Mouse (Mus musculus) MEL (cell line): ENCODE results near the gene Samhd1. TPM values are rescaled to one million over a fixed set of nuclear protein-coding genes. Genes with fewer than 3 reads are reported as not detected.

ENCODE experiments used
- DNase-seq: peaks from one replicate; pipeline ENCODE4 v3.0.0; 2011; ENCODE audit warnings: low read depth, low spot score
- H3K27ac ChIP-seq: 2 replicates; pipeline ENCODE4 v1.5.1; 2012; ENCODE audit warnings: low read depth, mild to moderate bottlenecking, control low read depth, low read length, moderate library complexity; ENCODE audit not compliant: control insufficient read depth
- H3K27me3 ChIP-seq, 2 experiments: fragments of 150-350 bp in 1 of 2; sonication (generic) in 1 of 2; 2 replicates each; pipeline ENCODE4 v1.6.1; 2012; ENCODE audit warnings: low read length in 2 of 2, mild to moderate bottlenecking in 2 of 2, improper control_type of control experiment in 1 of 2, moderate library complexity in 1 of 2; ENCODE audit not compliant: insufficient read depth in 2 of 2, control insufficient read depth in 1 of 2
- H3K36me3 ChIP-seq, 2 experiments: 2 replicates each; pipeline ENCODE4 v1.6.1; 2012 to 2014; ENCODE audit warnings: low read length in 2 of 2, improper control_type of control experiment in 1 of 2, inconsistent platforms in 1 of 2, mild to moderate bottlenecking in 1 of 2; ENCODE audit not compliant: insufficient read depth in 2 of 2, control insufficient read depth in 1 of 2
- H3K4me1 ChIP-seq, 2 experiments: fragments of 150-350 bp in 1 of 2; sonication (generic) in 1 of 2; 2 replicates each; pipeline ENCODE4 v1.6.1; 2012; ENCODE audit warnings: low read length in 2 of 2, improper control_type of control experiment in 1 of 2, mild to moderate bottlenecking in 1 of 2; ENCODE audit not compliant: insufficient read depth in 2 of 2, control insufficient read depth in 1 of 2
- H3K4me3 ChIP-seq, 2 experiments: fragments of 150-350 bp in 1 of 2; sonication (generic) in 1 of 2; 2 replicates each; pipeline ENCODE4 v1.5.1; 2012; ENCODE audit warnings: low read depth in 2 of 2, low read length in 2 of 2, mild to moderate bottlenecking in 2 of 2, moderate library complexity in 2 of 2, control low read depth in 1 of 2, improper control_type of control experiment in 1 of 2; ENCODE audit not compliant: control insufficient read depth in 1 of 2, insufficient read depth in 1 of 2
- H3K79me2 ChIP-seq: 2 replicates; pipeline ENCODE4 v1.6.1; 2012; ENCODE audit warnings: mild to moderate bottlenecking, low read length, moderate library complexity; ENCODE audit not compliant: control insufficient read depth, poor library complexity, insufficient read depth
- H3K9ac ChIP-seq: 2 replicates; pipeline ENCODE4 v1.6.1; 2012; ENCODE audit warnings: low read depth, mild to moderate bottlenecking, control low read depth, low read length, moderate library complexity; ENCODE audit not compliant: control insufficient read depth, poor library complexity, severe bottlenecking
- H3K9me3 ChIP-seq: fragments of 150-350 bp; sonication (generic); replicated peaks from 2 replicates; pipeline ENCODE4 v1.6.1; 2012; ENCODE audit warnings: mild to moderate bottlenecking, low read length, improper control_type of control experiment, moderate library complexity; ENCODE audit not compliant: insufficient read depth
- CHD1 ChIP-seq: IDR thresholded peaks from 2 replicates; pipeline ENCODE4 v1.6.1; 2012; ENCODE audit warnings: low read depth, mild to moderate bottlenecking, inconsistent platforms, low read length, improper control_type of control experiment
- CHD2 ChIP-seq: IDR thresholded peaks from 2 replicates; pipeline ENCODE4 v1.6.1; 2011; ENCODE audit warnings: low read length, improper control_type of control experiment
- E2F4 ChIP-seq: IDR thresholded peaks from 2 replicates; pipeline ENCODE4 v1.6.1; 2011; ENCODE audit warnings: low read depth, low read length, improper control_type of control experiment, borderline replicate concordance
- EP300 ChIP-seq, 2 experiments: IDR thresholded peaks; 2 replicates each; pipeline ENCODE4 v1.6.1; 2011; ENCODE audit warnings: improper control_type of control experiment in 2 of 2, low read length in 2 of 2, low read depth in 1 of 2, mild to moderate bottlenecking in 1 of 2
- HCFC1 ChIP-seq: IDR thresholded peaks from 2 replicates; pipeline ENCODE4 v1.6.1; 2012; ENCODE audit warnings: low read depth, mild to moderate bottlenecking, inconsistent platforms, low read length, improper control_type of control experiment, moderate library complexity
- JUND ChIP-seq: IDR thresholded peaks from 2 replicates; pipeline ENCODE4 v1.6.1; 2011; ENCODE audit warnings: low read depth, mild to moderate bottlenecking, improper control_type of control experiment, low read length
- MAFK ChIP-seq: IDR thresholded peaks from 2 replicates; pipeline ENCODE4 v1.6.1; 2011; ENCODE audit warnings: low read depth, mild to moderate bottlenecking, low read length, improper control_type of control experiment, borderline replicate concordance
- MEF2A ChIP-seq: IDR thresholded peaks from 2 replicates; pipeline ENCODE4 v1.6.1; 2014; ENCODE audit warnings: low read depth, mild to moderate bottlenecking, inconsistent platforms, low read length, improper control_type of control experiment; ENCODE audit not compliant: poor library complexity, insufficient replicate concordance, severe bottlenecking; ENCODE audit errors: extremely low read depth
- MYB ChIP-seq: IDR thresholded peaks from 2 replicates; pipeline ENCODE4 v1.6.1; 2011; ENCODE audit warnings: mild to moderate bottlenecking, low read depth, low read length, improper control_type of control experiment
- POLR2A ChIP-seq, 2 experiments: IDR thresholded peaks; 2 replicates each; pipeline ENCODE4 v1.6.1; 2011 to 2012; ENCODE audit warnings: low read length in 2 of 2, mild to moderate bottlenecking in 2 of 2, control low read depth in 1 of 2, improper control_type of control experiment in 1 of 2, low read depth in 1 of 2, moderate library complexity in 1 of 2; ENCODE audit not compliant: control insufficient read depth in 1 of 2, insufficient read depth in 1 of 2, poor library complexity in 1 of 2
- POLR2AphosphoS2 ChIP-seq: IDR thresholded peaks from 2 replicates; pipeline ENCODE4 v1.6.1; 2011; ENCODE audit warnings: low read length, improper control_type of control experiment
- RAD21 ChIP-seq: IDR thresholded peaks from 2 replicates; pipeline ENCODE4 v1.6.1; 2011; ENCODE audit warnings: mild to moderate bottlenecking, low read depth, low read length, improper control_type of control experiment
- RCOR1 ChIP-seq: IDR thresholded peaks from 2 replicates; pipeline ENCODE4 v1.6.1; 2012; ENCODE audit warnings: low read depth, mild to moderate bottlenecking, inconsistent platforms, low read length, improper control_type of control experiment
- SIN3A ChIP-seq: IDR thresholded peaks from 2 replicates; pipeline ENCODE4 v1.6.1; 2012; ENCODE audit warnings: low read length, improper control_type of control experiment, inconsistent platforms
- SMC3 ChIP-seq: IDR thresholded peaks from 2 replicates; pipeline ENCODE4 v1.6.1; 2011; ENCODE audit warnings: low read depth, low read length, improper control_type of control experiment
- TAL1 ChIP-seq: IDR thresholded peaks from 2 replicates; pipeline ENCODE4 v1.6.1; 2012; ENCODE audit warnings: mild to moderate bottlenecking, inconsistent platforms, low read length, moderate library complexity, mixed read lengths
- TCF12 ChIP-seq: IDR thresholded peaks from 2 replicates; pipeline ENCODE4 v1.6.1; 2014; ENCODE audit warnings: low read depth, mild to moderate bottlenecking, inconsistent platforms, low read length, improper control_type of control experiment, moderate library complexity
- USF1 ChIP-seq: IDR thresholded peaks from 2 replicates; pipeline ENCODE4 v1.6.1; 2014; ENCODE audit warnings: low read depth, mild to moderate bottlenecking, inconsistent platforms, low read length, improper control_type of control experiment, moderate library complexity
- USF2 ChIP-seq, 2 experiments: IDR thresholded peaks; 2 replicates each; pipeline ENCODE4 v1.6.1; 2011 to 2012; ENCODE audit warnings: improper control_type of control experiment in 2 of 2, low read length in 2 of 2, borderline replicate concordance in 1 of 2, inconsistent platforms in 1 of 2, low read depth in 1 of 2, mild to moderate bottlenecking in 1 of 2; ENCODE audit not compliant: insufficient read depth in 1 of 2
- ZC3H11A ChIP-seq: IDR thresholded peaks from 2 replicates; pipeline ENCODE4 v1.6.1; 2012; ENCODE audit warnings: low read depth, mild to moderate bottlenecking, inconsistent platforms, low read length, improper control_type of control experiment
- ZKSCAN1 ChIP-seq: IDR thresholded peaks from 2 replicates; pipeline ENCODE4 v1.6.1; 2012; ENCODE audit warnings: low read depth, mild to moderate bottlenecking, inconsistent platforms, low read length, improper control_type of control experiment, moderate library complexity
- ZMIZ1 ChIP-seq: IDR thresholded peaks from 2 replicates; pipeline ENCODE4 v1.6.1; 2012; ENCODE audit warnings: low read depth, mild to moderate bottlenecking, inconsistent platforms, low read length, improper control_type of control experiment, moderate library complexity
- ZNF384 ChIP-seq: IDR thresholded peaks from 2 replicates; pipeline ENCODE4 v1.6.1; 2012; ENCODE audit warnings: low read depth, mild to moderate bottlenecking, inconsistent platforms, low read length, improper control_type of control experiment
- polyA plus RNA-seq, 2 experiments: library from polyadenylated mRNA; stranded (reverse) in 1 of 2; unstranded in 1 of 2; fragments of >175 nt in 1 of 2; fragments of >200 nt in 1 of 2; gene quantifications; 2 replicates each; pipeline versions ENCODE4 v1.2.1 to v1.2.4; 2012; ENCODE audit warnings: low replicate concordance in 2 of 2, low read depth in 1 of 2; ENCODE audit not compliant: insufficient read length in 2 of 2, insufficient read depth in 1 of 2, missing spikeins in 1 of 2
- total RNA-seq: library from RNA; depleted of rRNA; stranded (reverse); fragments of 300-350 nt; gene quantifications from 2 replicates; pipeline ENCODE4 v1.2.3, GENCODE M21; 2012

Samhd1 gene
- total and polyA plus RNA-seq, 3 experiments = 15.7 to 76.8 (median 50.5) TPM

DNA sequence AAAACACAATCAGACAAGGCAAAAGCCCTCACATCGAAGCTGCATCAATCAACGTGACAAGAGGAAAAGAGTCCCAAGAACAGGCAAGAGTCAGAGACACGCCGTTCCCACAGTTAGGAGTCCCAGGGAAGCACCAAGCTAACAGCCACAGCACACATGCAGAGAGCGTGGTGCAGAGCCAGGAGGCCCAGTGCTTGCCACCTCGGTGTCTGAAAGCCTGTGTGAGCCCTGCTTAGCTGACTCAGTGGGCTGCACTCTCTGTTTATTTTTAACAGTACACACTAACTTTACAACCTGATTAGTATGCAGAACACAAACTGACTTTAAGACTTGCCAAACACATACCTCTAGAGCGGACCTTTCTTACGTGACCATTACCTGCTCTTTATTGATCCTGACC, 30.6 kb downstream of the Samhd1 start:
- peaks cover 3 to 6% of the 10 kb centered on the region in 2 experiments for H3K36me3 ChIP-seq

DNA sequence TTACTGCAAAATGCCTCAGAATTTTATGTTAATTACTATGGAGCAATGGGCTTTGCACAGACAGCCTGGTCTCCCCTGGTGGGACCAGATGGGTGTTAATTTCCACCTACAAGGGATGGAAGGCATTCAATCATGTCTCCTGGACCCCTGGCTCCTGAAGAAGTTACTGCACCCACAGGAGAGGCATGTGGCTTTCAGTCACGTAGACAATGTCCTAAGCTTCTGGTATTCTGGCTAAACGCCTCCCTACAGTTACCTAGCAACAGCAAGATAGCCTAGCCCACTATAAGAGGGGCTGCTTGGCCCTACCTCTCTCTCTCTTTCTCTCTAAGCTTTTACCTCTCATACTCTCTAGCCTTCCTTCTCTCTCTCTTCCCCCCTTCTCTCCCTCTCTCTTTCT, 32.8 kb downstream of the Samhd1 start:
- TF ChIP-seq E2F4 (no peak), RAD21 (no peak), MYB (no peak), CHD1 (no peak), SIN3A (no peak), POLR2A (IDR thresholded peaks at IDR 0.05; ENCODE audit: control insufficient read depth in 1 of 2, insufficient read depth in 1 of 2, low read depth in 1 of 2, low read length in 2 of 2, poor library complexity in 1 of 2) (no peak), ZNF384 (no peak), TCF12 (no peak), MAFK (no peak), EP300 (IDR thresholded peaks at IDR 0.05; ENCODE audit: low read depth in 1 of 2, low read length in 2 of 2) (no peak), MEF2A (no peak), TAL1 (no peak), HCFC1 (no peak), RCOR1 (no peak), POLR2AphosphoS2 (no peak), SMC3 (no peak), USF1 (no peak)
- Histone ChIP-seq H3K4me3 (no peak overlapping the region), H3K4me1 (no peaks in the 10 kb centered on the region), H3K27ac (no peak overlapping the region), H3K9me3 (no peaks in the 10 kb centered on the region), H3K79me2 (no peaks in the 10 kb centered on the region), H3K9ac (no peak overlapping the region), H3K27me3 (no peaks in the 10 kb centered on the region), H3K36me3 (peaks cover 0 to 6% of the 10 kb centered on the region in 2 experiments; a peak in 2 of 4 replicates)
- no peak for DNase-seq

More for the DNA sequence above, 30.6 kb downstream of the Samhd1 start:
- Histone ChIP-seq H3K79me2 (no peaks in the 10 kb centered on the region), H3K4me1 (no peaks in the 10 kb centered on the region; a peak in 1 of 4 replicates), H3K27me3 (no peaks in the 10 kb centered on the region), H3K4me3 (no peak overlapping the region), H3K9me3 (no peaks in the 10 kb centered on the region), H3K27ac (no peak overlapping the region), H3K9ac (no peak overlapping the region)
- no peak for TF ChIP-seq CHD2
- TF ChIP-seq ZMIZ1 = no peak
- no peak for TF ChIP-seq ZKSCAN1
- TF ChIP-seq POLR2AphosphoS2 = no peak
- TF ChIP-seq MAFK = no peak
- TF ChIP-seq USF2 (IDR thresholded peaks at IDR 0.05; ENCODE audit: borderline replicate concordance in 1 of 2, insufficient read depth in 1 of 2, low read depth in 1 of 2, low read length in 2 of 2) = no peak
- TF ChIP-seq EP300 (IDR thresholded peaks at IDR 0.05; ENCODE audit: low read depth in 1 of 2, low read length in 2 of 2) = no peak
- no peak for TF ChIP-seq JUND
- TF ChIP-seq E2F4 = no peak
- TF ChIP-seq TCF12 = no peak
- TF ChIP-seq ZC3H11A = no peak
- no peak for TF ChIP-seq ZNF384
- DNase-seq = no peak
